Mouse (Mus musculus): Measurements from ENCODE around the gene Acta1.

Acta1 gene

GRCm38 (mm10) chr8:123883094-123883493 is 11.5 kb downstream of the Acta1 start:
- DNase-seq (ENCODE audit: low spot score): no peak

GRCm38 (mm10) chr8:123882412-123882811 is 12.1 kb downstream of the Acta1 start:
- DNase-seq (ENCODE audit: low spot score): no peak

- DNase-seq (ENCODE audit: low spot score): no peak
Measured at GRCm38 (mm10) chr8:123880821-123881350, 13.7 kb downstream of the Acta1 start.

- no peak for DNase-seq (ENCODE audit: low spot score)
Measured at GRCm38 (mm10) chr8:123880271-123880670, 14.3 kb downstream of the Acta1 start.

GRCm38 (mm10) chr8:123877865-123878264 is 16.7 kb downstream of the Acta1 start:
- no peak for DNase-seq (ENCODE audit: low spot score)

- DNase-seq (ENCODE audit: low spot score): no peak
Measured at GRCm38 (mm10) chr8:123874324-123874723, 20.2 kb downstream of the Acta1 start.

GRCm38 (mm10) chr8:123873364-123873763 is 21.2 kb downstream of the Acta1 start:
- no peak for DNase-seq (ENCODE audit: low spot score)

- no peak for DNase-seq (ENCODE audit: low spot score)
Measured at GRCm38 (mm10) chr8:123872048-123872447, 22.5 kb downstream of the Acta1 start.

GRCm38 (mm10) chr8:123866971-123867370 is 27.6 kb downstream of the Acta1 start:
- DNase-seq (ENCODE audit: low spot score): no peak

- DNase-seq (ENCODE audit: low spot score): no peak
Measured at GRCm38 (mm10) chr8:123865786-123866185, 28.8 kb downstream of the Acta1 start.

- no peak for DNase-seq (ENCODE audit: low spot score)
Measured at GRCm38 (mm10) chr8:123860386-123860785, 34.2 kb downstream of the Acta1 start.

GRCm38 (mm10) chr8:123859648-123860259 is 34.8 kb downstream of the Acta1 start, which contains the start of gene Ccsap:
TSS of gene Ccsap (minus strand) at chr8:123860209.
- no peak for DNase-seq (ENCODE audit: low spot score)

- DNase-seq (ENCODE audit: low spot score): peak; percentile 95
Measured at GRCm38 (mm10) chr8:123858941-123859647, 35.5 kb downstream of the Acta1 start.

- DNase-seq (ENCODE audit: low spot score): no peak
Measured at GRCm38 (mm10) chr8:123858574-123858940, 36.0 kb downstream of the Acta1 start.

- no peak for DNase-seq (ENCODE audit: low spot score)
Measured at GRCm38 (mm10) chr8:123857361-123857760, 37.2 kb downstream of the Acta1 start.

- DNase-seq (ENCODE audit: low spot score): no peak
Measured at GRCm38 (mm10) chr8:123854733-123855475, 39.6 kb downstream of the Acta1 start.

- no peak for DNase-seq (ENCODE audit: low spot score)
Measured at GRCm38 (mm10) chr8:123854252-123854651, 40.3 kb downstream of the Acta1 start.

- no peak for DNase-seq (ENCODE audit: low spot score)
Measured at GRCm38 (mm10) chr8:123851590-123851989, 43.0 kb downstream of the Acta1 start.

GRCm38 (mm10) chr8:123849352-123849751 is 45.2 kb downstream of the Acta1 start:
- DNase-seq (ENCODE audit: low spot score): no peak

GRCm38 (mm10) chr8:123847546-123847945 is 47.0 kb downstream of the Acta1 start:
- DNase-seq (ENCODE audit: low spot score): no peak

- DNase-seq (ENCODE audit: low spot score): no peak
Measured at GRCm38 (mm10) chr8:123846509-123846908, 48.0 kb downstream of the Acta1 start.

GRCm38 (mm10) chr8:123845991-123846390 is 48.6 kb downstream of the Acta1 start:
- DNase-seq (ENCODE audit: low spot score): no peak

- no peak for DNase-seq (ENCODE audit: low spot score)
Measured at GRCm38 (mm10) chr8:123845114-123845513, 49.4 kb downstream of the Acta1 start.

All from spleen, adult 12 weeks (tissue).